ENCODE assay signal across 9 mouse cellular contexts in the genomic region with DNA sequence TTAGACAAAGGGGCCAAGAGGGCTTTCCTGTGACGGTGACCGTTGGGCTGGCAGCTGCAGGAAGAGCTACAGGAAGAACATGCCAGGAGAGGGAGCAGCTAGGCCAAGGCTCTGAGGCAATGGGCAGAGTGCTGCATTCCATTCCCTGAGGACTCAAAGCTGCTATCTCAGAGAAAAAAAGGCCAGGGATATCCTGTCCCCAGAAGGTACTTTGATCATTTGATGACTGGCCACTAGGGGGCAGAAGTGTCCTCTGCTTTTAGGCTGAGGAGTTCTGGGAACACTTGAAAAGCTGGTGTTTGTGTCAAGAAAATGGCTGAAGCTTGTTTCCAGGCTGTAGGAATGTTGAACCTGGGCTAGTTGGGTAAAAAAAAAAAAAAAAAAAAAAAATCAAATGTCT. TPM values are rescaled to one million over a fixed set of nuclear protein-coding genes. Genes with fewer than 3 reads are reported as not detected.
A peak's percentile ranks its signal among the peaks of the same experiment; 100 is the strongest.
DNase-seq lines count a peak whose midpoint lies in the region; ATAC-seq lines count a peak whose summit lies in the region.
"Had no signal": no experiment of that assay in that cellular context is flagged by ENCODE, and none has a peak within 500 bp of the region (broad histone marks: within the 10 kb centered on the region; RNA-seq: fewer than 3 reads in every experiment).

No protein-coding gene starts in this region.

- H3K27ac ChIP-seq in hindbrain, embryonic 13.5 days = no peak overlapping the region
- H3K27ac ChIP-seq: limb, embryonic 12.5 days had no signal

- H3K9me3 ChIP-seq in hindbrain, embryonic 13.5 days = no peaks in the 10 kb centered on the region
- H3K9me3 ChIP-seq: limb, embryonic 12.5 days had no signal

- no peak overlapping the region for H3K9ac ChIP-seq in hindbrain, embryonic 13.5 days
- H3K9ac ChIP-seq: limb, embryonic 12.5 days had no signal

- no peaks in the 10 kb centered on the region for H3K36me3 ChIP-seq in hindbrain, embryonic 13.5 days
- H3K36me3 ChIP-seq: limb, embryonic 12.5 days had no signal

- H3K27me3 ChIP-seq in hindbrain, embryonic 13.5 days = 0 out of 2 replicates have a peak, but pooled peaks cover 2% of the 10 kb centered on the region
- H3K27me3 ChIP-seq: limb, embryonic 12.5 days had no signal

- H3K4me2 ChIP-seq in hindbrain, embryonic 13.5 days = no peak overlapping the region
- H3K4me2 ChIP-seq: limb, embryonic 12.5 days had no signal

- H3K4me1 ChIP-seq in hindbrain, embryonic 13.5 days (replicated peaks) = no peaks in the 10 kb centered on the region
- H3K4me1 ChIP-seq: limb, embryonic 12.5 days had no signal

- ATAC-seq in hindbrain, embryonic 13.5 days (ENCODE audit: low FRiP score) = peak; percentile 54; the same call in 1 of the 2 replicates

- 38% methylated on average over 2 of the region's 2 CpGs for WGBS in hindbrain, embryonic 13.5 days

- DNase-seq in Muller cell, postnatal 12 days (ENCODE audit: inconsistent ontology term) = peak; percentile 83
- peak; percentile 86 to 87 for DNase-seq in cerebellum, adult 18-20 months
- DNase-seq in frontal cortex, adult 2 months (ENCODE audit: extremely low spot score in 1 of 2, low spot score in 1 of 2) = peak; percentile 77 to 96
- DNase-seq in layer of hippocampus, postnatal 10 days (ENCODE audit: low spot score in 2 of 2) = peak; percentile 89 to 91
- peak; percentile 73 to 89 for DNase-seq in lung, postnatal 4 days
- peak; percentile 84 to 93 for DNase-seq in right cerebral cortex, postnatal 10 days (ENCODE audit: low spot score in 2 of 2)
- DNase-seq in urinary bladder, postnatal 4 days (ENCODE audit: low spot score in 2 of 2) = peak; percentile 72 to 85

- no peak overlapping the region for H3K4me3 ChIP-seq in hindbrain, embryonic 13.5 days
- H3K4me3 ChIP-seq: limb, embryonic 12.5 days had no signal

RNA-seq across cellular contexts. Expression of a gene that starts 23.9 kb away (rescaled TPM):
- polyA plus RNA-seq in frontal cortex, adult 2 months (2012; rRNA removed) = 2.7 and 3.4 TPM in 2 replicates
- polyA plus RNA-seq in hindbrain, embryonic 13.5 days (2015; fragmentation: Nextera tagmentation; extraction: Ambion mirVana) = 0.79 and 1.2 TPM in 2 replicates
- 1 to 10 TPM; 1.7 to 2.8 TPM for total RNA-seq in layer of hippocampus, postnatal 10 days (2021)

RNA-seq across cellular contexts. Expression of a gene that starts 31.4 kb away (rescaled TPM):
- polyA plus RNA-seq in frontal cortex, adult 2 months (2012; rRNA removed) = 0.06 TPM in 1 of 2 replicates, not detected in the other
- polyA plus RNA-seq in hindbrain, embryonic 13.5 days (2015; fragmentation: Nextera tagmentation; extraction: Ambion mirVana) = 0.05 TPM in 1 of 2 replicates, not detected in the other
- total RNA-seq in layer of hippocampus, postnatal 10 days (2021) = under 1 TPM; 0.34 to 0.47 TPM
- polyA plus RNA-seq: limb, embryonic 12.5 days had no signal
